Mouse (Mus musculus) sigmoid colon, adult 10 weeks (tissue): ENCODE data around the gene Alkal2. TPM values are rescaled to one million over a fixed set of nuclear protein-coding genes. Genes with fewer than 3 reads are reported as not detected.

ENCODE experiments used
- polyA plus RNA-seq: library from polyadenylated mRNA; stranded (reverse); fragments of 350-450 nt; fragmentation: Illumina TruSeq; extraction: RNeasy Lipid Tissue Mini Kit (QIAGEN cat#74804); gene quantifications from one replicate; pipeline ENCODE4 v1.2.3, GENCODE M21; 2014; ENCODE audit warnings: low read depth, low replicate concordance

The Alkal2 gene
- polyA plus RNA-seq: 1.5 TPM

GRCm38 (mm10) chr12:30883986-30884621, at the start of gene Alkal2:
Gene Alkal2, plus strand, starts transcription at chr12:30884322.

GRCm38 (mm10) chr12:30911261-30912047, 27.3 kb downstream of the Alkal2 start, which contains the start of the genes Acp1 and Sh3yl1:
Gene Acp1, minus strand, starts transcription at chr12:30911589.
Gene Sh3yl1, plus strand, starts transcription at chr12:30911668.

Other genes with a start within 250 kb of the Alkal2 start
- gene Acp1, start 27.3 kb downstream of the Alkal2 start, polyA plus RNA-seq: 84.1 TPM
- gene Sh3yl1, start 27.3 kb downstream of the Alkal2 start, polyA plus RNA-seq: 112 TPM
- 48.7 TPM for gene Fam110c, start 189.5 kb downstream of the Alkal2 start, polyA plus RNA-seq